Mouse (Mus musculus) ovary, adult 10 weeks (tissue): Measurements from ENCODE around the gene Cfap44. TPM values are rescaled to one million over a fixed set of nuclear protein-coding genes. Genes with fewer than 3 reads are reported as not detected.

Experiments
- polyA plus RNA-seq: library from polyadenylated mRNA; stranded (reverse); fragments of 350-450 nt; fragmentation: Illumina TruSeq; extraction: RNeasy Lipid Tissue Mini Kit (QIAGEN cat#74804); gene quantifications from one replicate; pipeline ENCODE4 v1.2.3, GENCODE M21; 2014

Gene Cfap44
- polyA plus RNA-seq: 14.0 TPM

GRCm38 (mm10) chr16:44394577-44395243 lies at the start of gene Cfap44:
Gene Cfap44 (plus strand): TSS chr16:44394796.

GRCm38 (mm10) chr16:44347071-44347901 lies 47.3 kb upstream of the Cfap44 start, which contains the start of gene Spice1:
Gene Spice1 (plus strand): TSS chr16:44347121.

Other genes with a start within 250 kb of the Cfap44 start
- 28.5 TPM for gene Usf3, start 221.6 kb upstream of the Cfap44 start, polyA plus RNA-seq
- gene Sidt1, start 61.6 kb upstream of the Cfap44 start, polyA plus RNA-seq: 1.00 TPM
- gene Spice1, start 47.7 kb upstream of the Cfap44 start, polyA plus RNA-seq: 25.3 TPM
- gene Boc, start 164.1 kb downstream of the Cfap44 start, polyA plus RNA-seq: 7.0 TPM